8 mouse cellular contexts compared by ENCODE assay signal in genomic region chr12:101083076-101083838, GRCm38 (mm10). TPM values are rescaled to one million over a fixed set of nuclear protein-coding genes. Genes with fewer than 3 reads are reported as not detected.
DNase-seq lines count a peak whose midpoint lies in the region; ATAC-seq and TF ChIP-seq lines count a peak whose summit lies in the region.

Gene Ppp4r3a (minus strand): TSS chr12:101083702.

- peak within 1 kb of the TSS; percentile 78 for H3K27ac ChIP-seq in ES-Bruce4 (ENCODE audit: insufficient read depth, low read length)
- H3K27ac ChIP-seq in forebrain, embryonic 13.5 days: peak within 1 kb of the TSS; percentile 99
- H3K27ac ChIP-seq in liver, postnatal 0 days (ENCODE audit: low read depth): peak within 1 kb of the TSS; percentile 99
- peak within 1 kb of the TSS; percentile 99 for H3K27ac ChIP-seq in neural tube, embryonic 14.5 days (ENCODE audit: low read depth, low read length)

- ATAC-seq in cerebellum, adult (ENCODE audit: insufficient number of reproducible peaks, low FRiP score, low TSS enrichment): peak; percentile 94
- peak; percentile 96 for ATAC-seq in forebrain, embryonic 13.5 days
- peak; percentile 91 for ATAC-seq in liver, postnatal 0 days
- peak; percentile 95 for ATAC-seq in neural tube, embryonic 14.5 days (ENCODE audit: low read depth)

- no peak for TF ChIP-seq EP300 in ES-Bruce4 (IDR thresholded peaks at IDR 0.05; ENCODE audit: insufficient read depth, low read depth, low read length)
- no peak for TF ChIP-seq EP300 in liver, postnatal 0 days (IDR thresholded peaks at IDR 0.05; ENCODE audit: low read depth)

- peak; percentile 98 for DNase-seq in heart, postnatal 10 days
- peak; percentile 93 for DNase-seq in large intestine, adult 2 months (ENCODE audit: low read depth, low spot score)
- DNase-seq in liver, postnatal 0 days: peak; percentile 98
- peak; percentile 97 for DNase-seq in testis, postnatal 10 days (ENCODE audit: low spot score)

- under 1% methylated on average over 84 of the region's 90 CpGs for WGBS in forebrain, embryonic 13.5 days
- WGBS in large intestine, adult 2 months: under 1% methylated on average over 85 of the region's 90 CpGs
- 1% methylated on average over 74 of the region's 90 CpGs for WGBS in liver, postnatal 0 days (ENCODE audit: insufficient replicate concordance)
- under 1% methylated on average over 53 of the region's 90 CpGs for WGBS in neural tube, embryonic 14.5 days

- intact Hi-C loops in heart, postnatal 10 days (cut with DNase I): no loop called here

- H3K36me3 ChIP-seq in ES-Bruce4 (ENCODE audit: control insufficient read depth, insufficient read depth, low read length, poor library complexity, severe bottlenecking): peaks cover 20% of the 10 kb centered on the region
- peaks cover 6% of the 10 kb centered on the region for H3K36me3 ChIP-seq in forebrain, embryonic 13.5 days (ENCODE audit: poor library complexity, severe bottlenecking)
- H3K36me3 ChIP-seq in liver, postnatal 0 days (replicated peaks; ENCODE audit: insufficient read depth, low read length): peaks cover 9% of the 10 kb centered on the region
- H3K36me3 ChIP-seq in neural tube, embryonic 14.5 days (ENCODE audit: control insufficient read depth, insufficient read depth, low read length): no peaks in the 10 kb centered on the region

- peak within 1 kb of the TSS; percentile 94 for H3K9ac ChIP-seq in ES-Bruce4 (ENCODE audit: low read depth, poor library complexity, severe bottlenecking)
- peak within 1 kb of the TSS; percentile 96 for H3K9ac ChIP-seq in forebrain, embryonic 13.5 days
- peak within 1 kb of the TSS; percentile 98 for H3K9ac ChIP-seq in liver, postnatal 0 days (replicated peaks)
- H3K9ac ChIP-seq in neural tube, embryonic 14.5 days (replicated peaks; ENCODE audit: low read depth, low read length): peak within 1 kb of the TSS; percentile 93

- no peaks in the 10 kb centered on the region for H3K27me3 ChIP-seq in ES-Bruce4 (ENCODE audit: control insufficient read depth, insufficient read depth, low read length, poor library complexity, severe bottlenecking)
- no peaks in the 10 kb centered on the region for H3K27me3 ChIP-seq in forebrain, embryonic 13.5 days
- H3K27me3 ChIP-seq in liver, postnatal 0 days (ENCODE audit: insufficient read depth, low read length): no peaks in the 10 kb centered on the region
- H3K27me3 ChIP-seq in neural tube, embryonic 14.5 days (ENCODE audit: control insufficient read depth, insufficient read depth, low read length): no peaks in the 10 kb centered on the region; the same call in 1 of the 2 replicates

- peak; percentile 72 for TF ChIP-seq POLR2A in ES-Bruce4 (IDR thresholded peaks at IDR 0.05; ENCODE audit: insufficient read depth, low read length)

- no peaks in the 10 kb centered on the region for H3K9me3 ChIP-seq in ES-Bruce4 (replicated peaks; ENCODE audit: control insufficient read depth, insufficient read depth, low read length, poor library complexity, severe bottlenecking)
- H3K9me3 ChIP-seq in forebrain, embryonic 13.5 days (replicated peaks): no peaks in the 10 kb centered on the region
- H3K9me3 ChIP-seq in liver, postnatal 0 days (ENCODE audit: low read length): no peaks in the 10 kb centered on the region
- H3K9me3 ChIP-seq in neural tube, embryonic 14.5 days (ENCODE audit: control insufficient read depth, low read length): no peaks in the 10 kb centered on the region

- peak within 1 kb of the TSS; percentile 93 for H3K4me3 ChIP-seq in ES-Bruce4 (ENCODE audit: low read depth, low read length)
- H3K4me3 ChIP-seq in forebrain, embryonic 13.5 days: peak within 1 kb of the TSS; percentile 94
- peak within 1 kb of the TSS; percentile 100 for H3K4me3 ChIP-seq in liver, postnatal 0 days (ENCODE audit: low read depth, low read length)
- peak within 1 kb of the TSS; percentile 99 for H3K4me3 ChIP-seq in neural tube, embryonic 14.5 days (ENCODE audit: low read depth, low read length)

- peak within 1 kb of the TSS; percentile 93 for H3K4me2 ChIP-seq in forebrain, embryonic 13.5 days
- peak within 1 kb of the TSS; percentile 82 for H3K4me2 ChIP-seq in liver, postnatal 0 days (ENCODE audit: low read depth, low read length)
- H3K4me2 ChIP-seq in neural tube, embryonic 14.5 days (ENCODE audit: low read depth, low read length): peak within 1 kb of the TSS; percentile 81

- H3K4me1 ChIP-seq in ES-Bruce4 (ENCODE audit: control insufficient read depth, insufficient read depth, low read length): no peaks in the 10 kb centered on the region
- peaks cover 26% of the 10 kb centered on the region for H3K4me1 ChIP-seq in forebrain, embryonic 13.5 days
- peaks cover 28% of the 10 kb centered on the region for H3K4me1 ChIP-seq in liver, postnatal 0 days (ENCODE audit: insufficient read depth)
- H3K4me1 ChIP-seq in neural tube, embryonic 14.5 days (ENCODE audit: control insufficient read depth, insufficient read depth, low read length): peaks cover 18% of the 10 kb centered on the region

- TF ChIP-seq CTCF in ES-Bruce4 (IDR thresholded peaks at IDR 0.05; ENCODE audit: low read depth, low read length): no peak
- no peak for TF ChIP-seq CTCF in liver, postnatal 0 days (IDR thresholded peaks at IDR 0.05; ENCODE audit: low read depth)

RNA-seq across cellular contexts. Expression of gene Ppp4r3a, which starts in this region (rescaled TPM):
- 125 and 144 TPM in 2 replicates for polyA plus RNA-seq in ES-Bruce4 (2011; ENCODE audit: insufficient read depth, insufficient read length, low read depth, missing spikeins)
- 36.9 and 40.0 TPM in 2 replicates for polyA plus RNA-seq in forebrain, embryonic 13.5 days (2015; fragmentation: Nextera tagmentation; extraction: Ambion mirVana)
- 10 to 100 TPM; 37.6 to 38.9 TPM for total RNA-seq in heart, postnatal 10 days (2021)
- polyA plus RNA-seq in large intestine, adult 2 months (2012; rRNA removed): 6.6 and 10.8 TPM in 2 replicates
- polyA plus RNA-seq in liver, postnatal 0 days (2015; fragmentation: Nextera tagmentation; extraction: Ambion mirVana): 14.1 and 15.2 TPM in 2 replicates
- 27.7 and 32.0 TPM in 2 replicates for polyA plus RNA-seq in neural tube, embryonic 14.5 days (2014; fragmentation: Nextera tagmentation; extraction: Ambion mirVana)

Comparison
In these comparisons a context has a peak if more than half of its experiments do, and no peak if none do; other contexts are left out.
1. Peak in every context shown above with its lines: DNase-seq, ATAC-seq, H3K4me3 ChIP-seq and H3K27ac ChIP-seq.